Mouse (Mus musculus) G1E (cell line): Measurements from ENCODE around the gene Creg2.

Source experiments
- CTCF ChIP-seq: IDR thresholded peaks from 2 replicates; pipeline ENCODE4 v1.5.1; 2012; ENCODE audit warnings: low read depth, low read length, inconsistent platforms, mixed read lengths
- GATA1 ChIP-seq: IDR thresholded peaks from 2 replicates; pipeline ENCODE4 v1.6.1; 2012; ENCODE audit warnings: borderline replicate concordance, low read length, inconsistent platforms, mixed read lengths
- GATA2 ChIP-seq: IDR thresholded peaks from 2 replicates; pipeline ENCODE4 v1.6.1; 2012; ENCODE audit warnings: low read depth, low read length, inconsistent platforms, borderline replicate concordance
- TAL1 ChIP-seq: conservative IDR thresholded peaks from 2 replicates; pipeline ENCODE4 v1.6.1; 2012; ENCODE audit warnings: low read depth, low read length, inconsistent platforms, mixed read lengths

DNA sequence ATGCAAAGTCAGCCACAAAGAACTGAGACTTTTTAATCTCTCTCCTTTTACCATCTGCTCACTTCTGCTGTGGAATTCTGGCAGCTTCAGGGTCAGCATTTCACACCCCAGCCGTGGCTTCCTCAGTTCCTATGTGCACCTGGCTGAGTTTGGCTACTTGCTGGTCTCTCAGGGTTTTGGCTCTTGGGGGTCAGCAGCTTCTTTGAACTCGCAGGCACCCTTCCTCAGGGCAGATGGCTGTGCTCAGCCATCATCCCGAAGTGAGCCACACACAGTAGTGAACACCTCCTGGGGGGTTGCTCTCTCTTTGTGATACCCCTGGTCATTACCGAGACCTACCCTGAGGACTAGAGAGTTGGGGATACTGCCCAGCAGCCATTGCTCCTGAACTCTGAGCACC lies 39.8 kb upstream of the Creg2 start:
- TF ChIP-seq CTCF = no peak
- TF ChIP-seq TAL1 = no peak
- TF ChIP-seq GATA2 = no peak
- TF ChIP-seq GATA1 = no peak
